Mouse (Mus musculus): ENCODE measurements around the gene Gdpgp1. TPM values are rescaled to one million over a fixed set of nuclear protein-coding genes. Genes with fewer than 3 reads are reported as not detected.

The Gdpgp1 gene
- polyA plus RNA-seq, 1 experiment from 2014 or later: 3.8 TPM

DNA sequence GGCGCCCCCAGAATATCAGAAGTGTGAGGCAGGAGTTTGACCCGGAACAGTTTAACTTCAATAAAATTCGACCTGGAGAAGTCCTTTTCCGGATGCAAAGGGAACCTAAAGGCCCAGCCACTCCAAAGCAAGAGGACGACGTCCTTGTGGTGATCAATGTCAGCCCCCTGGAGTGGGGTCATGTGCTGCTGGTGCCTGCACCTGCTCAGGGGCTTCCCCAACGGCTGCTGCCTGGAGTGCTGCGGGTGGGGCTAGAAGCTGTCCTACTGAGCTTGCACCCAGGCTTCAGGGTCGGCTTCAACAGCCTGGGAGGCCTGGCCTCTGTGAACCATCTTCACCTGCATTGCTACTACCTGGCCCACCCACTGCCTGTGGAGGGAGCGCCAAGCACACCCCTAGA lies 5.9 kb downstream of the Gdpgp1 start:
- ATAC-seq (ENCODE audit: insufficient number of reproducible peaks, low FRiP score, low TSS enrichment, low read depth): no peak
- no peaks in the 10 kb centered on the region for H3K9me3 ChIP-seq
- 92% methylated on average over 10 of the region's 10 CpGs for whole genome bisulfite sequencing
- H3K27ac ChIP-seq: no peak overlapping the region
- no peak overlapping the region for H3K9ac ChIP-seq
- H3K4me1 ChIP-seq: peaks cover 6% of the 10 kb centered on the region
- H3K27me3 ChIP-seq: no peaks in the 10 kb centered on the region
- peaks cover 36% of the 10 kb centered on the region for H3K36me3 ChIP-seq
- H3K4me2 ChIP-seq: no peak overlapping the region
- no peak overlapping the region for H3K4me3 ChIP-seq

DNA sequence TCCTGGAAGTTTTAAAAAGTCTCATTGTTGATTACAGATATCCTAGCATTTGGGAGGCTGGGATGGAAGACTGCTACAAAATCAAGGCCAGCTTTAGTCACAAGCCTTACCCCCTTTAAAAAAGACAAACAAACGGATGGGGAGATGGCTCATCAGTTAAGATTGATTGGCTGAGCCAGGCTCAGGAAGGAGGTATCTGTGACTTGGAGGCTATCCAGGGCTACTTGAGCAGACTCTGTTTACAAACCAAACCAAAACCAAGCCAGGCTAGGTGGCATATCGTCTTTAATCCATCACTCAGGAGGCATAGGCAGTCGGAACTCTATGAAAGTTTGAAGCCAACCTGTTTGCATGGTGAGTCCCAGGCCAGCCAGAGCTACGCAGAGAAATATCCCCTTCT lies 9.0 kb downstream of the Gdpgp1 start:
- no peak for ATAC-seq (ENCODE audit: insufficient number of reproducible peaks, low FRiP score, low TSS enrichment, low read depth)
- H3K27ac ChIP-seq: no peak overlapping the region
- H3K27me3 ChIP-seq: no peaks in the 10 kb centered on the region
- H3K36me3 ChIP-seq: peaks cover 36% of the 10 kb centered on the region
- no peak overlapping the region for H3K4me3 ChIP-seq
- H3K9me3 ChIP-seq: no peaks in the 10 kb centered on the region
- H3K4me2 ChIP-seq: no peak overlapping the region
- no peak overlapping the region for H3K9ac ChIP-seq
- 82% methylated on average over 4 of the region's 4 CpGs for WGBS
- H3K4me1 ChIP-seq: 0 out of 2 replicates have a peak, but pooled peaks cover 2% of the 10 kb centered on the region

DNA sequence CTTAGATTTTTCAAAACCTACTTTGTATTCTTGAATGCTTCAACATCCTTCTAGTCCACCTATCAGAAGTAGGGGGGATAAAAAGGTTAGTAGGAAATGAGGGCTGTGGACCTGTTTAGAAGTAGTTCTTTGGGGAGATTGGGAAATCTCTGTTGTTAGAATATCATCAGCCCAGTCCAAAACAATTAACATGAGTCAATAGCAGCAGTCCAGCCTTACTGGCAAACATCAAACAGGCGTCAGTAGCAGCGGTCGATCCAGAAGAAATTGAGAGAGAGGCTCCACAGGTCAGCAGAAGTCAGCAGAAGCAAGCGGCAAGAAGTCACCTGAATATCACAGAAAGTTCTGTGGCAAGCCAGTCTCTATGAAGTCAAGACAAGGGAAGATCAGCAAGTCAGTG lies 12.2 kb downstream of the Gdpgp1 start:
- WGBS: 92% methylated on average over 4 of the region's 4 CpGs
- Histone ChIP-seq H3K27ac (no peak overlapping the region), H3K4me1 (0 out of 2 replicates have a peak, but pooled peaks cover 2% of the 10 kb centered on the region)

DNA sequence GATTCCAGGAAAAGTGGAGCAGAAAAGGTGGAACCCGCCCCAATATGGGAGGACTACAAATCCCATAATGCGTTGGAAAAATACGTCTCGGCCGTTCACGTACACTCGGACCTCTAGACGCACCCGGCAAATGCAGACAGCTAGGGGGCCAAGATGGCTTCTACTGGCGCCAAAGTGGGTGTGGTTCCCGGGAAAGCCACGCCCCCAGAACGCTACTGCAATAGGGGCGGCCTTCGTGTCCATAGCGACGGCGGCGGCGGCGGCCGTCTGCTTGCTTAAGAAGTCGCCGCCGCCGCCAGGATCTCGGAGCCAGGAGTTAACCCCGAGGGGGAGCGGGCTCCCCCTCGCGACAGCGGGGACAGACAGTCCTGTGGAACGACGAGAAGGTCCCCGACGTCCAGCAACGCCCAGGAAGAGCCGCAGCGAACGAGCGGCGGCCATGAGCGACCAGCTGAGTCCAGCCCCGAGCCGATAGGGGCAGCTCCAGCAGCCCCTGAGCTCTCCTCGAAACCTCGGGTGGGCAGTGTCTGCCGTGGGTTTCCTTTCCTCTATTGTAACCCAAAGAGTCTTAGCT lies 13.6 kb downstream of the Gdpgp1 start, which contains the start of gene Ttll13:
TSS of gene Ttll13 (plus strand) at position 229 of the 574 bp plus-strand sequence.
- Histone ChIP-seq H3K27ac (peak within 1 kb of the TSS; percentile 74), H3K9ac (peak within 1 kb of the TSS; percentile 44), H3K4me3 (peak within 1 kb of the TSS; percentile 66), H3K9me3 (no peaks in the 10 kb centered on the region), H3K27me3 (no peaks in the 10 kb centered on the region), H3K4me2 (peak within 1 kb of the TSS; percentile 68), H3K36me3 (peaks cover 3% of the 10 kb centered on the region; the same call in 1 of the 2 replicates), H3K4me1 (0 out of 2 replicates have a peak, but pooled peaks cover 2% of the 10 kb centered on the region)
- WGBS: under 1% methylated on average over 48 of the region's 48 CpGs
- peak; percentile 96 for ATAC-seq (ENCODE audit: insufficient number of reproducible peaks, low FRiP score, low TSS enrichment, low read depth)

More for the DNA sequence above, 12.2 kb downstream of the Gdpgp1 start:
- no peak overlapping the region for H3K4me3 ChIP-seq
- H3K9me3 ChIP-seq: no peaks in the 10 kb centered on the region
- no peaks in the 10 kb centered on the region for H3K27me3 ChIP-seq
- peaks cover 15% of the 10 kb centered on the region for H3K36me3 ChIP-seq
- no peak overlapping the region for H3K9ac ChIP-seq
- ATAC-seq (ENCODE audit: insufficient number of reproducible peaks, low FRiP score, low TSS enrichment, low read depth): no peak
- H3K4me2 ChIP-seq: no peak overlapping the region

DNA sequence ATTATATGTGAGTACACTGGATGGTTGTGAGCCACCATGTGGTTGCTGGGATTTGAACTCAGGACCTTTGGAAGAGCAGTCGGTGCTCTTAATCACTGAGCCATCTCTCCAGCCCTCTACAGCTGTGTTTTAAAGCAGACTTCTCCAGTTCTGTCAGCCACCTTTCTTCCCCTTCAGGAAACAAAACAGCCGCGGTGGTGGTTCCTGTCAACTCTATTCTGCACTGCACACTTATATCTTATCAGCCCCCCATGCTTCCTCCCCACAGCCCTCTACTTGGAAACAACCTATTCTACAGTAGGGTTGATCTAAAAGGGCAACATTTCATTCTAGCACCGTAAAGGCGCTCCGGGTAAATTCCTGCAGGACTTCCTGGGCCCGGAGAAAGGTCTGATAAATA lies 14.2 kb downstream of the Gdpgp1 start:
- 0 out of 2 replicates have a peak, but pooled peaks cover 2% of the 10 kb centered on the region for H3K36me3 ChIP-seq
- H3K27ac ChIP-seq: no peak overlapping the region
- peak overlapping the region; percentile 66 for H3K4me3 ChIP-seq
- H3K4me2 ChIP-seq: peak overlapping the region; percentile 68
- H3K4me1 ChIP-seq: 0 out of 2 replicates have a peak, but pooled peaks cover 2% of the 10 kb centered on the region
- H3K27me3 ChIP-seq: no peaks in the 10 kb centered on the region
- ATAC-seq (ENCODE audit: insufficient number of reproducible peaks, low FRiP score, low TSS enrichment, low read depth): no peak
- H3K9me3 ChIP-seq: no peaks in the 10 kb centered on the region
- no peak overlapping the region for H3K9ac ChIP-seq
- 67% methylated on average over 7 of the region's 7 CpGs for WGBS

DNA sequence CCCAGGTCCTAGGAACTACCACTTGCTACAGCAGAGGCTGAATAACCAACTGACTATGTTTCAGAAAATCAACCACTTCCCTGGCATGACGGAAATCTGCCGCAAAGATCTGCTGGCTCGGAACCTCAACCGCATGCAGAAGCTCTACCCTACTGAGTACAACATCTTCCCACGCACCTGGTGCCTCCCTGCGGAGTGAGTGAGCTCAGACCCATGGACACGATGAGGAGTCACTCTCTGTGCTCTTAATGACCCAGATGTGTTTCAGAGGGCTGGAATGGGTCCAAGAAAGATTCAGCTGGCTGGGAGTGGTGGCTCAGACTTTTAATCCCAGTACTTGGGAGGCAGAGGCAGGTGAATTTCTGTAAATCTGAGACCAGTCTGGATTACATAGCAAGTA lies 19.8 kb downstream of the Gdpgp1 start:
- no peak overlapping the region for H3K27ac ChIP-seq
- WGBS: 77% methylated on average over 7 of the region's 7 CpGs
- no peaks in the 10 kb centered on the region for H3K9me3 ChIP-seq
- no peak overlapping the region for H3K4me3 ChIP-seq
- H3K27me3 ChIP-seq: peaks cover 10% of the 10 kb centered on the region
- no peaks in the 10 kb centered on the region for H3K4me1 ChIP-seq
- no peaks in the 10 kb centered on the region for H3K36me3 ChIP-seq
- no peak overlapping the region for H3K9ac ChIP-seq
- no peak overlapping the region for H3K4me2 ChIP-seq
- no peak for ATAC-seq (ENCODE audit: insufficient number of reproducible peaks, low FRiP score, low TSS enrichment, low read depth)

DNA sequence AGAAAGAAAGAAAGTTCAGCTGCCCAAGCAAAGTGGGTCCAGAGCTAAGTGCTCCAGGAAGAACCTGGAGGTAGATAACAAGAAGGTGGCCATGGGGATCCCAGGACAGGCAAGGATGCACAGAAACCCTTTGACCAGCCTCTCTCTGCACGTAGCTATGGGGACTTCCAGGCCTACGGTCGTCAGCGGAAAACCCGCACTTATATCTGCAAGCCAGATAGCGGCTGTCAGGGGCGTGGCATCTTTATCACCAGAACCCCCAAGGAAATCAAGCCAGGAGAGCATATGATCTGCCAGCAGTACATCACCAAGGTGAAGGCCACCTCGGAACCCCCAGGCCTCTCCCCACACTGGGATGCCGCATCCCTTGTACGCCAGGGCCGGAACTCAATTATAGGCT lies 20.2 kb downstream of the Gdpgp1 start:
- H3K36me3 ChIP-seq: no peaks in the 10 kb centered on the region
- no peak overlapping the region for H3K9ac ChIP-seq
- H3K27ac ChIP-seq: no peak overlapping the region
- 81% methylated on average over 11 of the region's 11 CpGs for WGBS
- no peaks in the 10 kb centered on the region for H3K4me1 ChIP-seq
- no peak overlapping the region for H3K4me2 ChIP-seq
- H3K4me3 ChIP-seq: no peak overlapping the region
- H3K27me3 ChIP-seq: peaks cover 10% of the 10 kb centered on the region
- no peak for ATAC-seq (ENCODE audit: insufficient number of reproducible peaks, low FRiP score, low TSS enrichment, low read depth)
- H3K9me3 ChIP-seq: no peaks in the 10 kb centered on the region

DNA sequence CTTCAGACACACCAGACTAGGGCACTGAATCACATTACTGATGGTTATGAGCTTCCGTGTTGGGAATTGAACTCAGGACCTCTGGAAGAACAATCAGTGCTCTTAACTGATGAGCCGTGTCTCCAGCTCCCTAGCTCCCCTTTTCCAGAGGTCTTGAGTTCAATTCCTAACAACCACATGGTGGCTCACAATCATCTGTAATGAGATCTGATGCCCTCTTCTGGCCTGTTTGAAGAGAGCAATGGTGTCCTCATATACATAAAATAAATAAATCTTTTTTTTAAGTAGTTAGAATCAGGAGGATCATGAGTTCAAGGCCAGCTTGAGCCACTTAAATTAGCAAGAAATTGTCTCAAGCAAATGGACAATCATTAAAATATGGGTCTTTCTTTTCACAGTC lies 23.3 kb downstream of the Gdpgp1 start:
- H3K4me1 ChIP-seq: peaks cover 4% of the 10 kb centered on the region
- no peak overlapping the region for H3K4me2 ChIP-seq
- peaks cover 24% of the 10 kb centered on the region for H3K27me3 ChIP-seq
- no peaks in the 10 kb centered on the region for H3K36me3 ChIP-seq
- 72% methylated on average over 2 of the region's 2 CpGs for WGBS
- H3K9ac ChIP-seq: no peak overlapping the region
- H3K9me3 ChIP-seq: no peaks in the 10 kb centered on the region
- H3K27ac ChIP-seq: no peak overlapping the region
- no peak for ATAC-seq (ENCODE audit: insufficient number of reproducible peaks, low FRiP score, low TSS enrichment, low read depth)
- no peak overlapping the region for H3K4me3 ChIP-seq

DNA sequence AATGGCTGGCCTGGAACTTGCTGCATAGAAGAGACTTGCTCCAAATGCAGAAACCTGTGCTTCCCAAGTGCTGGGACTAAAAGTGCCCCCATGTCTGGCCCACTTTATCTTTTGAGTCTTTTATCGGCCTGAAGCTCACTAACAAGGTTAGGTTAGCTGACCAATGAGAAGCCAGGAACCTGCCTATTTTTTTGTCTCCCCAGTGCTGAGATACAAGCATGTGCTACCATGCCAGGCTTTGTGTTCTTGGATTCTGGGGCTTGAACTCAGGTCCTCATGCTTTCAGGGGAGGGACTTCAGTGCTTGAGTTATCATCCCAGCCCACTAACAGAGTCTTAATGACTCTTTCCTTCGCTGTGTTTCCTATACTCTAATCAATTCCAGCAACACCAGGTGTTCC lies 25.0 kb downstream of the Gdpgp1 start:
- no peak for ATAC-seq (ENCODE audit: insufficient number of reproducible peaks, low FRiP score, low TSS enrichment, low read depth)
- Histone ChIP-seq H3K4me2 (no peak overlapping the region), H3K9ac (no peak overlapping the region), H3K4me3 (no peak overlapping the region), H3K4me1 (peaks cover 13% of the 10 kb centered on the region), H3K27me3 (peaks cover 24% of the 10 kb centered on the region), H3K27ac (no peak overlapping the region), H3K36me3 (no peaks in the 10 kb centered on the region), H3K9me3 (no peaks in the 10 kb centered on the region)
- 47% methylated on average over 2 of the region's 2 CpGs for WGBS

DNA sequence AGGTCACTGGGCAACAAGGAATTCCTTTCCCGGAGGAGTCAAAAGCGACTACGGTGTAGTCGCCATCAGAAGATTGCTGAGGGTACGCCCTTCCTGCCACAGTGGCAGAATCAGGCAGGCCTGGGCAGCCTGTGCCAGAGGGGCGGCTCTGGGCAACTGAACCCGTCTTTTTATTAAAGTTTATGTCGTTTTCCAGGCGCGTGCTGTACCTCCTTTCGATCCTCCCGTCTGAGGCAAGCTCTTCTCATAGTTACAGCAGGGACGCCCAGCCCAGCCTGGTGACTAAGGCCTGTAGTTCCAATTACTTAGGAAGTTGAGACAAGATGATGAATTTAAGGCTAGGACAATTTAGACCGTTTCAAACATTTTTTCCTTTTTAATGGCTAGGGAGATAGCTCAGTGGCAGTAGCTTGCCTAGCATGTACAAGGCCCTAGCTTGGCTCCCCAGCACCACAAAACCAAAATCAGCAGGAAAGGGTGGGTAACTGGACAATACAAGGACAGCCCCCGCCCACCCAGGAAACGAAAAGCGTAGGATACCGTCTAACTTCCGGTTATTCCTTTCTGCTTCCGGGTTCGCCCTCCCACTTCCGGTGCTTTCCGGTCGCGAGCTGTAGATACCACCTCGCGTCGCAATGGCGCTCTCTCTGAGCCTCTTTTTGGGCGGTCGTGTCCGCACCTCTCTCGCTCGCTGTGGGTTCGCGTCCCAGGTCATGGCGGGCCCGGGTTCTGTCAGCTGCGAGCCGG lies 28.1 kb downstream of the Gdpgp1 start, which contains the start of gene Ngrn:
TSS of gene Ngrn (plus strand) at position 591 of the 747 bp plus-strand sequence.
- 25% methylated on average over 40 of the region's 40 CpGs for WGBS

DNA sequence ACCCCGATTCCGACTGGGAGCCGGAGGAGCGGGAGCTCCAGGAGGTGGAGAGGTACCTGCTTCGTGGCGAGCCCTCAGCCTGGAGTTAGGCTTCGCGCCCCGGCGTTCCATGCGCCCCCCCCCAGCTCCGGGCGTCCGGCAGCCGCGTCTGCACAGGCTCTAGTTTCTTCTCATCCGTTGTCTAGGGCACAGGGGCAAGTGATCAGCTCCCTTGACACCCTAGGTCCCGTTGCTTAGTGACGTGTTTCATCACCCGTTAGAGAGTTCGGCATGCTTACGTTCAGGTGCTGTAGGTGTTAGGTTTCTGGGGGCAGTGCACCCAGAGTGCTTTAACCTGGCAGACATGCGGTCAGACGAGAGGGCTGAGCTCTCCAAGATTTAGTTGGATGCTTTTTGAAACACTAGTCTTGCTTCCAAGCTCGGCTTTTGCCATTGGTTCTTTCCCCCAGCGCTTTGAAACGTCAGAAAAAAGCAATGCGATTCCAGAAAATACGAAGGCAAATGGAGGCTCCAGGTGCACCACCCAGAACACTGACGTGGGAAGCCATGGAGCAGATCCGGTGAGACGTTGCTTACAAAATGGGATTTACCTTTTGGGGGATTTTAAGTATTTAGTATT lies 28.8 kb downstream of the Gdpgp1 start:
- Histone ChIP-seq H3K4me1 (peaks cover 13% of the 10 kb centered on the region), H3K9ac (peak overlapping the region; percentile 80), H3K27me3 (peaks cover 20% of the 10 kb centered on the region), H3K4me2 (peak overlapping the region; percentile 78), H3K4me3 (peak overlapping the region; percentile 88), H3K9me3 (no peaks in the 10 kb centered on the region), H3K36me3 (peaks cover 28% of the 10 kb centered on the region), H3K27ac (peak overlapping the region; percentile 87)
- peak; percentile 30; the same call in 1 of the 2 replicates for ATAC-seq (ENCODE audit: insufficient number of reproducible peaks, low FRiP score, low TSS enrichment, low read depth)
- 2% methylated on average over 32 of the region's 32 CpGs for WGBS

More for the DNA sequence above, 28.1 kb downstream of the Gdpgp1 start, which contains the start of gene Ngrn:
- Histone ChIP-seq H3K4me2 (peak within 1 kb of the TSS; percentile 78), H3K36me3 (peaks cover 21% of the 10 kb centered on the region), H3K27me3 (peaks cover 20% of the 10 kb centered on the region), H3K4me3 (peak within 1 kb of the TSS; percentile 88), H3K9me3 (no peaks in the 10 kb centered on the region), H3K27ac (peak within 1 kb of the TSS; percentile 87), H3K4me1 (peaks cover 13% of the 10 kb centered on the region), H3K9ac (peak within 1 kb of the TSS; percentile 80)
- peak; percentile 83 for ATAC-seq (ENCODE audit: insufficient number of reproducible peaks, low FRiP score, low TSS enrichment, low read depth)

DNA sequence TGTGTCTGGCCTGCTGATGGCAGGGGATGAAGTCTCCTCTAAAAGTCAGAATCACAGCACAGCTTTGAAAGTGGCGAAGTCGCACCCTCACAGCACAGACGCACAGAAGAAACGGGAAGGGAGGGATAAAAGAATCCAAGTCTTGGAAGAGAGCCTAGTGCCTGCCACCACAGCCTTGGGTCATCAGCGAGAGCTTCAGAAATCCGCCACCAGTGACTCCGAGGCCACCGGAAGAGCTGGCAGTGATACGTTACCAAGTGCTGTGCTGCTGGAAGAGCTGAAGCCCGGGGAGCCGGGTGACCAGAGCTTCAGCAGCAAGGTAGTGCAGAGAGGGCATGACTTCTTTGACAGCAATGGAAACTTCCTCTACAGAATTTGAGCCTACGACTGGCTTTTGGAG lies 31.9 kb downstream of the Gdpgp1 start:
- Histone ChIP-seq H3K27ac (no peak overlapping the region), H3K27me3 (peaks cover under 1% of the 10 kb centered on the region; the same call in 1 of the 2 replicates), H3K36me3 (peaks cover 35% of the 10 kb centered on the region), H3K4me3 (no peak overlapping the region), H3K9me3 (no peaks in the 10 kb centered on the region), H3K4me2 (no peak overlapping the region), H3K9ac (no peak overlapping the region), H3K4me1 (peaks cover 20% of the 10 kb centered on the region)
- no peak for ATAC-seq (ENCODE audit: insufficient number of reproducible peaks, low FRiP score, low TSS enrichment, low read depth)
- 94% methylated on average over 12 of the region's 12 CpGs for WGBS
